Mouse (Mus musculus) gastrocnemius, postnatal 14 days (tissue): Measurements from ENCODE around the gene Stard9. TPM values are rescaled to one million over a fixed set of nuclear protein-coding genes. Genes with fewer than 3 reads are reported as not detected.

Source experiments
- DNase-seq: peaks from one replicate; pipeline ENCODE4 v3.0.0; 2021; ENCODE audit warnings: mixed read lengths
- intact Hi-C: fragments of 180-260 bp; cut with DNase I; formaldehyde crosslinking; loops from one replicate; pipeline ENCODE4 v1.15.1; 2025; ENCODE audit warnings: low total_unique reads
- total RNA-seq, 2 experiments: library from RNA; stranded (reverse); gene quantifications; 2 replicates each; pipeline ENCODE4 v1.2.3; 2021

Gene Stard9
- total RNA-seq, 2 experiments from 2014 or later, result 8.5 to 8.6 TPM

DNA sequence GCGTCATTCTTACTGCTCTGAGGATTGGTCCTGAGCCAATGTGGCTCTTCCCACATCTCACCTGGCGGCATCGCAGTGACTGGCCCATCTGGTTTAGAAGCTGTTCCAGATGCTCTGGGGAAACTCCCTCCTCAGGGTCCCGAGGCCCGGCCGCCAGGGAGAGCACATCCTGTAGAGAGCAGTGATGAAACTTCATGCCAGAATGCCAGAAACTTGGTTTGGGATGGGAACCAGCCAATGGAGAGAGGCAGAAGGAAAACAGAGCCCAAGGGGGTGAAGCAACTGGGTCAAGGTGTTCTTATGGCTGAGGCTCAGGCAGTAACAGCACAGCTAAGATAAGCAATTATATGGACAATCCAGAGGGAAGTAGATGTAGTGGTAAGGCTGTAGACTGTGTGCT is 91.9 kb downstream of the Stard9 start:
- no peak for DNase-seq

DNA sequence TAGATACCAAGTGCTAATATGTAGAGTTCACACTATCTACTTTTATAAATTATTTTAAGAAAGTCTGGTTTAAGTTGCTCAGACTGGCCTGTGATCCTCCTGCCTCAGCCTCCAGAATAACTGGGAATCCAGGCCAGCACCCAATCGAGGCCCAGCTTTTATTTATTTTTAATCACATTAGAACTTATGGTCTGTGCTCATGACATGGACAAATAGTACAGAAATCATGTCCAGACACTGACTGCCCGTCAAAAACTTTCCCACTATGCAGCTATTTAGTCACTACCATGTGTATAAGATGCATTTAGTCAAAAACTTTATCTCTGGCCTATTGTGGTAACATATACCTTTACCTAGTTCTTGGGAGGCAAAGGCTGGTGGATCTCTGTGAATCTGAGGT is 93.0 kb downstream of the Stard9 start:
- intact Hi-C loops, result no loop called here
- no peak for DNase-seq

More for the DNA sequence above, 91.9 kb downstream of the Stard9 start:
- intact Hi-C loops, result no loop called here

DNA sequence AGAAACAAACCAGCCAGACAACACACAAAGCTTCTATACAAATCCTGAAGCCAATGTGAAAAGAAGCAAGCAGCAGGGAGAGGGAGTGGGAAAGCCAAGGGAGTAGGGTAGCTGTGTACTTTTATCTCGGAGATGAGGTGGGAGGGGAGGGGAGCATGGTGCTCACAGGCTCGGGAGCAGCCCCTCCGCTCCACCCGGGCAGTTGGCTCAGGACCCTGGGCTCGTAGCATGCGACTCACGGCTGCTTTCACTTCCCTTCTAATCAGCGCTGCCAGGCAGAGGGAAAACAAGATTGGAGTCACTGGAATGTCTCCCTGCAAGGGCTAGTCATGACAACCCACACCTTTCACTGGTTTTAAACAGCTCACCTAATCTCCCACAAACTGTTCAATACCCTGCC is 93.6 kb downstream of the Stard9 start:
- no peak for DNase-seq
- intact Hi-C loops, result no loop called here

DNA sequence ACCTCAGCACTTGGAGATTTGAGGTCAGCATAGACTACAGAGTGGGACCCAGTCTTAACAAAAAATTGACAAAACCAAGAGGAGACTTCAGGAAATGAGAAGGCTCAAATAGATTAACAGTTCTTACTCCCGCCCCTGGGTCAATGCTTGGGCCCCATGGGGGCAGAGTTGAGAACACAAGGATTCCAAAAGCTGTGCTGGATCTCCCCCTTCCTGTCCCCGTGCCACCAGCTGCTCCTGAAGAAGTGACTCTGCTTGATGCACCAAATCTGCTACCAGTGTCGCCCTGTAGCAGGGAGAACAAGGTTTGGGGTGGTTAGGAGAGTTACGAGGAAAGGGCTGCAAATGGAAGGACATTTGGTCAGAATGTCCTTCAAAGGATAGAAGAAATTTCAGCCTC is 94.7 kb downstream of the Stard9 start:
- intact Hi-C loops, result no loop called here
- DNase-seq, result no peak

DNA sequence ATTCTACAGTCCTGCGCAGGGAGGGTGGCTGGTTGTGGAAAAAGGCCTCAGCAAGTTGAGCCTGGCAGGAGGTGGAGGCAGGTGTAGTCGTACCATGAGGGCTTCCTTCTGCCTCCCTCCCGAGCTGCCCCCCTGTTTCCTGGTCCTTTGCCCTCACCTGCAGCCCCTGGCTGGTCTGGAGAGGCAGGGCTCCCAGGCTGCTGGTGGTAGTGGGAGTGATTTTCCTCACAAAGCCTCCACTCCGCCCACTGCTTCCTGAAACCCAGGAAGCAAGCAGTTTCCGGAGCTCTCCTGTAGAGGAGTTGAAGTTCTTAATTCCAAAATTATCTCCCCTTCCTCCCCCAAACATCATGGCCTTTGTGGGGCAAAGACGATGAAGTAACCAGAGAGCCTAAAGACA is 95.3 kb downstream of the Stard9 start:
- intact Hi-C loops, result no loop called here
- DNase-seq, result no peak

DNA sequence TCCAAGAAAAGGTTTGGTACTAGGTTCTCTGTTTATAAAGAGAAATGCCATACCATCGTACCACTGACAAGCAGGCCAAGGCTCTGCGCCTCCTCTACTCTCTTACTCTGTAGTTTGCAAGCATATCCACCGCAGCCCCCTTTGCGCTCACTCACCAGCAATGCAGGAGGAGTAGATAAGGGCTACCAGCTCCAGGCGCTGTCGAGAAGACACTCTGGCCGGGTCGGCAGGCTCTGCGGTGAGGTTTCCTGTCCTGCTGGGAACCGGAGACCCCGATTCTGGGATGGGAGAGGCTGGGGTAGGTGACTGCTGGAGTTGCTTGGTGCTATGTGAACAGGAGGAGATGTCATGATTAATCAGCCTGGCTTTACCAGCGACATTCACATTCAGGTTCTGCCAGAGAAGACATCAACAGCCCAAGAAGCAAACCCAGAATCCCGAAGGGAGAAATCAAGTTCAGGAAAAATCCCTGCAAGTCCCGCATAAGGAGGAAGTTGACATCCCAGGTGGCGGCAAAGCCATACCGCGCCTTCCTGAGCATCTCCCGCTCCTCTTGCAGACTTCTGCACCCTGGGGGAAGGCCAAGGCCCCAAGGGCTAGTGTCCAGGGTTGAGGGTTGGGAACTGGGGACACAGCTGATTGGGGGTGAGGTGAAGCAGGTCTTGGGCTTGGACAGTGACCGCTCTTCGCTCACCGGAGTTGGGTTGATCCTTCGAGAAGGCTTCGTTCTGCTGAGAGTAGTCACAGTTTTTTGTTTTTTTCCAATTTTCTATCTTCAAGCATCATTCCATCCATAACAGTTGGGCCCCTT is 101.1 kb downstream of the Stard9 start:
- intact Hi-C loops, result no loop called here
- DNase-seq, result no peak

DNA sequence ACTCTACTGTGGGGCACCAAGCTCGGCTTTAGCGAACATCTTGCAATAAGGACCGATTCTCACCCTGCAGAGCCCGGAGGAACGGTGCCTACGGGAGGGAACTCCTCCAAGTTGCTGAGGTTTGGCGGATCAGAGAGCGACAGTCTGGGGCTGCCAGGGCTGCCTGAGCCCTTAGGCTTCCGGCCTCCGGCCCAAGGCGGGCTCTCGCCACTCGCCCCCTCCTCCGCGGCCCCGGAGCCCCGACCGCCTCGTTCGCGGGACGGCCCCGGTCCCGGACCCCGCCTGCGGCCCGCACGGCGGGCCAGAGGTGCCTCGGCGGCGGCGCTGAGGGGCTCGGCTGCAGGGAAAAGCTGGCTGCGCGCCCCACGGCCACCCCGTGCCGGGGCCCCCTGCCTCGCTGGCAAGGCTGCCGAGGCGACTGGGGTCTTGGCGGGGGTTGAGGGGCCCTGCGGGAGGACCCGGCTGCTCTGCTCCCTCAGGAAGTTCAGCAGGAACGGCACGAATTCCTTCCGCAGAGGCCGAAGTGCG is 101.8 kb downstream of the Stard9 start:
- peak; percentile 35 for DNase-seq
- intact Hi-C loops, result no loop called here

DNA sequence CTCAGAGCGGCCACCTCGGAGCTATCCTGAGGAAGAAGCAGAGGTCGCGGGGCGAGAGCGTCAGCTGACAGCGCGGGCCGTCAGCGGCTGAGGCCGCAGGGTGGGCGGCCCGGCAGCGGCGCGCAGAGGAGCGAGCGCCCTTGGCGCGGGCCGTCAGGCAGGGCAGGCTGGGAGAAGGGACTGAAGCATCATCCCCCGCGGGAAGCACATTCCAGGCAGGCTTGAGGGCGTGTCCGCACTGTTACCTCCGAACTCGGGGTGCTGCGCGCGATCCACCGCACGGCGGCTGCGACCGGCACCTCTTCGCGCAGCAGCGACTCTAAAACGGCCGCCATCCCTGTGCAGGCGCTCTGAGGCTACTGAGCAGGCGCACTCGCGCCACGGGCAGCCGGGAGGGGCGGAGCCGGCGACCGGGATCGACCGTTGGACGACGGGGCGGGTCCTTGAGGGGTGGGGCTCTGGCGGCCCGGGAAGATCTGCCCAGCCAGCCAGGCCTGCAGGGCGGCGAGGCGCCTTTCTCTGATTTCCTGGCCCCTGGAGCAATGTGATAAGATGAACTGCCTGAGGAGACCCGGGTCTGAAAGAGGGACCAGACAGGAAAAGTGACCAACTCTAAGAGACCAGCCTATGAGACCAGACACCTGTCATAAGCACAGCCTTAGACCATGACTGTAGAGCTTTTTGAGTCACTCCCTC is 102.4 kb downstream of the Stard9 start:
- intact Hi-C loops, result no loop called here
- DNase-seq, result peak; percentile 96

DNA sequence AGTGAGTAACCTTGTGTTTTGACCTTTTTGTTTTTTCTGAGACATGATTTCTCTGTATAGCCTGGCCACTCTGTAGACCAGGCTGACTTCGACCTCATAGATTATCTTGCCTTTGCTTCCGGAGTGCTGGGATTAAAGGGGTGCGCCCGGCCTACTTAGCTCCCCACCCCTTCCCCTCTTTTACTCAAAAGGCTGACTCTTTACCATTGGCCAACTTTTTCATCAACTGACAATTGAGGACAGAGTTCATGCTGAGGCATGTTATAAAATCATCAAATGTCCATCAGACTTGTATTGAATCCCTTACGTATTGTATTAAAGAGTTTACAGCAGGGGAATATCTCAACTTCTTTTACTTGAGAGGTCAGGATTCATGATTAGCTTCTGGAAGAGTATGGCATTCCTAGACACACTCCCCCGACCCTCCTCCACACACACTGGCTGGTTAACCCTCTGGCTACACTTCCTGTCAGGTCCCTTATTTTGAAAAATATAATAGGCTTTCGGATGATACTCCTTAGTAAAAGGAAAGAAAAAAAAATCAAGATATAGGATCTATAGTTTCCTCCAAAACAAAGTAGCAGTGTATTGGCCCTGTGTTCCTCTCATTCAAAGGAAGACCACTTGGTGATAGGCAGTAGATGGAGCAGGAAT is 103.1 kb downstream of the Stard9 start:
- DNase-seq, result no peak
- intact Hi-C loops, result no loop called here

DNA sequence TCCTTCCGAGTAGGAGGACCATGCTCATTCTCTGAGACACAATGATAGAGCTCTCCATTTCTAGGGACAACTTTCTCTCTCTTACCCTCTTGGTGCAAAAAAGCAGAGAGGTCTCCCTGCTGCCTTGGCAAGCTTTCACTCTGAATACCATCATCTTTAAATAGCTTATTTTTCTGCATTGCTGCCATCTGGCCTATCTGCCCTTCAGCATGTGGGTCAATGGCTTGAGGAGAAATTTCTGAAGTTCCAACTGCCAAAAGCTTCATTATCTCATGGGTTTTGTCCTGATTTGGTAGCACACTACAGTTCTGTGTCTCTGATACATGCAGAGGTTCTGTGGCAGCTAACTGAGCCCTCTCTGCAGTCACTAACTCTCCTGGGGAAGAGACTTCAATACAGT is 116.6 kb downstream of the Stard9 start:
- no peak for DNase-seq
- intact Hi-C loops, result loop anchor here (10.0 kb wide), 1 partner anchor 119 kb away; no protein-coding TSS in a partner anchor

DNA sequence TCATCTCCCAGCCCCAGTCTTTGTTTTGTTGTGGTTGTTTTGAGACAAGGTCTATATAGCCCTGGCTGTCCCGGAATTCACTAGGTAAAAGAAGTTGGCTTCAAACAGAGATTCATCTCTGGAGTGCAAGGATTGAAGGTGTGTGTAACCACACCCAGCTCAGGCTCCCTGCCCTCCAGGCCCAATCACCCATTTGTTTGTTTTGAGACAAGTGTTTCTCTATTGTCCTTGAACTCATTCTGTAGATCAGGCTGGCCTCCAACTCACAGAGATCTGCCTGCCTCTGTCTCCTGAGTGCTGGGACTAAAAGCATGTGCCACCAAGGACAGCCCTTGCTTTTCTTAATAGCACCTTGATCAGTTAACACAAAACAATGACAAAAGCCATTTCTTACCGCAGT is 119.1 kb downstream of the Stard9 start:
- no peak for DNase-seq
- intact Hi-C loops, result loop anchor here (10.0 kb wide), 1 partner anchor 117 kb away; no protein-coding TSS in a partner anchor

DNA sequence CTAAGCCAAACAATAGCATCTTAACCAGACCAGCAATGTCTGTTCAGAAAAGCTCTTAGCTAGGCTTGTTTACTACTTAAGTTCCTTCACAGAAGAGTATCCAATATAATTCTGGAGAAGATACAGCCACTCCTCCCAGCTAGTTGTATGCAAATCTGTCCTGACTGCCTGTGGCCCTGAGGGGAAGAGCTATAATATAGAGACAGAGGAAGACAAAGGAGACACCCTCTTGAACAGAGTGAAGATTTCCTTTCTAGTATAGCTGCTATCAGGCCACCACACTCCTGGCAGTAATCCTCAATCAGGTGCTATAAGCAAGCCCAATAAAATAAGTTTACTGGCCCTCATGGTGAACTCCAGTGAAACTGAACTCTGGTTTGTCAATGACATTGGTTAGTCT is 133.0 kb downstream of the Stard9 start:
- no peak for DNase-seq
- intact Hi-C loops, result no loop called here

DNA sequence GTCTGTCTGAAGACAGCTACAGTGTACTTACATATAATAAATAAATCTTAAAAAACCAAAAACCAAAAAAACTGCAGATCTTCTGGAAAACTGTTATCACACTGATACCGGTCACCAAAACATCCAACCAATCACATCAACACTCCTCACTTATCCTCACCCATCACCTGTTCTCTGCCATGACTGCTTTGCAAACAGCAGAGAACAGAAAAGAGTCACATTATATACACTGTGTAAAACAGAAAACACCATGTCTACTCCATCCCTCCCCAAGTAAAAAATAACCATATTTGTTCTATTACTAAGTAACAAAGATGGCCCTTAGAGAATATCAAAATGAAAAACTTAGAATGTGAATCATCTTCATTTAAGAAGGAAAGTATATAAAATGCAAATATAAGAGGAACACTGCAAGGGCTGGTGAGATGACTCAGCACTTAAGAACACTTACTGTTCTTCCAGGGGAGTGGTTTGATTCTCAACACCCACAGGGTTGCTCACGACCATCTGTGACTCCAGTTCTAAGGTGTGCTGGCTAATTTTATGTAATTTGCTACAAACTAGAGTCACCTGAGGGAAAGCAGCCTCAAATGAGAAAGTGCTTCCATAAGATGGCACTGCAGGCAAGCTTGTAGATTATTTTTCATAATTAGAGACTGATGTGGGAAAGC is 141.5 kb downstream of the Stard9 start:
- intact Hi-C loops, result no loop called here
- no peak for DNase-seq

Other genes with a start within 250 kb of the Stard9 start
- gene Ganc, start 225.2 kb upstream of the Stard9 start, total RNA-seq, result 10 to 100 TPM; 31.8 to 37.0 TPM
- 10 to 100 TPM; 33.0 to 42.5 TPM for gene Tmem87a, start 225.0 kb upstream of the Stard9 start, total RNA-seq
- 10 to 100 TPM; 88.0 to 92.1 TPM for gene Capn3, start 173.1 kb upstream of the Stard9 start, total RNA-seq
- 100 to 1,000 TPM; 287 to 310 TPM for gene Zfp106, start 65.3 kb upstream of the Stard9 start, total RNA-seq
- gene Snap23, start 61.5 kb upstream of the Stard9 start, total RNA-seq, result 10 to 100 TPM; 43.1 to 47.7 TPM
- gene Haus2, start 19.7 kb upstream of the Stard9 start, total RNA-seq, result 1 to 10 TPM; 6.5 to 6.6 TPM
- 10 to 100 TPM; 10.3 to 13.2 TPM for gene Lrrc57, start 19.6 kb upstream of the Stard9 start, total RNA-seq
- 1 to 10 TPM; 5.0 to 5.8 TPM for gene Cdan1, start 221.0 kb downstream of the Stard9 start, total RNA-seq
- gene Ttbk2, start 221.5 kb downstream of the Stard9 start, total RNA-seq, result 1 to 10 TPM; 7.8 to 8.6 TPM